Mouse (Mus musculus): ENCODE data around the gene Eda.
"Not testable (repeated sequence)": the region's sequence is repeated elsewhere in the genome, so short reads cannot be mapped to it uniquely, and the experiment has no call there.

The Eda gene

DNA sequence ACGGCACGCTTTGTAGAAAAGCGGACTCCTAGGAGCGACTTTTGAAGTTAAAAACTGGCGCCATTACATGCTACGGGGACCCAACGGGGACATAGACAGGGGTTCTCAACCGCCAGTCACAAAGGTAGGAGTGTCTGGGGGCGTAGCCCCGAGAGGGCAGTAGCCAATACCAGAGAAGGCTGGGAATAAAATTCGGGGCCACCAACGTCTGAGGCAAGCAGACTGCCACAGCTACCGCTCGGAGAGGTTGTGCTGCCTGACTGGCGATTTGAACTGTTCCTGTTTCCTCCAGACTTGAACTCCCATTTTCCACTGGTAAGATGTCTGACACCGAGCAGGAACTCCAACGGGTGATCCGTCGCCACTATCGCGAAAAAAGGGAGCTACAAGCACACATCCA, 453.3 kb downstream of the Eda start, which contains the start of gene Otud6a:
TSS of gene Otud6a (plus strand) at position 321 of the 400 bp plus-strand sequence.
- no peak for DNase-seq

- no peak for DNase-seq
Measured at GRCm38 (mm10) chrX:100432311-100432710, 456.9 kb downstream of the Eda start.

GRCm38 (mm10) chrX:100442617-100443016, 467.2 kb downstream of the Eda start, which contains the start of gene Awat2:
TSS of gene Awat2 (minus strand) at chrX:100442717.
- DNase-seq, result not testable (repeated sequence)

DNA sequence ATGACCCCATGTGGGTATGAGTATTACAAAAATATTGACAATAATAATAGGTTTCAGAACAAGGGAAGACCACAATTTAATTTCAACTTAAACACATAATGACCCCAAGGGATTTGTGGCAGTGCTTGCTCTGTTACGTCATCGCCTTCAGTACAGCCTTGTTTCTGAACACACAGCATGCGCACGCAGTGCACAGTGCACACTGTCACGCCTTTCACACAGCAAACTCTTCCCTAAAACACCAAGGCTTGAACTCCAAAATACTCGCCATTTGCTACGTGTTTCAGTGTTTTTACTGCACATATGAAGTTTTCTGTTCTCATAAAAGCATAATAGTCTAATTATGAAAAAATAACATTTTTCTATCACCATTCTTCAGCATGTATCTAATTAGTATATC, 468.1 kb downstream of the Eda start:
- no peak for DNase-seq
